Mouse (Mus musculus) CH12.LX (cell line): ENCODE measurements around the gene Zbtb34.

ENCODE experiments used
- CHD1 ChIP-seq: IDR thresholded peaks from 2 replicates; pipeline ENCODE4 v1.6.1; 2012; ENCODE audit warnings: low read depth, low read length, improper control_type of control experiment, inconsistent platforms
- CTCF ChIP-seq, 2 experiments: IDR thresholded peaks in 1 of 2; conservative IDR thresholded peaks in 1 of 2; 2 replicates each; pipeline ENCODE4 v1.5.1; 2011 to 2012; ENCODE audit warnings: low read depth in 2 of 2, low read length in 2 of 2, improper control_type of control experiment in 1 of 2, inconsistent platforms in 1 of 2, mild to moderate bottlenecking in 1 of 2, moderate library complexity in 1 of 2
- E2F4 ChIP-seq: IDR thresholded peaks from 2 replicates; pipeline ENCODE4 v1.6.1; 2011; ENCODE audit warnings: low read depth, low read length, improper control_type of control experiment; ENCODE audit not compliant: insufficient replicate concordance
- EP300 ChIP-seq: IDR thresholded peaks from 2 replicates; pipeline ENCODE4 v1.6.1; 2011; ENCODE audit warnings: low read length, improper control_type of control experiment
- KAT2A ChIP-seq: IDR thresholded peaks from 2 replicates; pipeline ENCODE4 v1.6.1; 2012; ENCODE audit warnings: low read length, improper control_type of control experiment, inconsistent platforms; ENCODE audit not compliant: insufficient replicate concordance
- NRF1 ChIP-seq: IDR thresholded peaks from 2 replicates; pipeline ENCODE4 v1.6.1; 2014; ENCODE audit warnings: low read depth, mild to moderate bottlenecking, inconsistent platforms, low read length, improper control_type of control experiment, moderate library complexity
- ZC3H11A ChIP-seq: IDR thresholded peaks from 2 replicates; pipeline ENCODE4 v1.6.1; 2012; ENCODE audit warnings: low read depth, mild to moderate bottlenecking, inconsistent platforms, low read length, improper control_type of control experiment

DNA sequence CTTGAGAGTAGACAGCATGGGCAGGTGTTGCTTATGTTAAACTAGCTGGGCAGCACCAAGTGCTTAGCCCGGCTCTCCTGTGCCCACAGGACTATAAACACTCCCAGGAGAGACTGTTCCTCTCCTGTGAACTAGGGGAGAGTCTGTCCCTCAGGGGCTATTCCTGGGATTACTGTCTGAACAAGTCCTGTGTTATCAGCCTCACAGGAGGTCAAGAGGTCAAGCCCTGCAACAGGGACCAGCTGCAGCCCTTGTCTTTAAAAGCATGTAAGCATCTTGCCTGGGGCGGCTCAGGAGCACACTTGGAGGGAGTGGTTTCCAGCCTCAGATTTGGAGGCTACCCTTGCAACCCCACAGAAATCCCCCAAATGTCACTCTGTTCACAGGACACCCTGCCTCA lies 7.3 kb upstream of the Zbtb34 start:
- TF ChIP-seq EP300 (no peak), ZC3H11A (no peak), CTCF (conservative IDR thresholded peaks at IDR 0.05 in 1 of 2, IDR thresholded peaks at IDR 0.05 in 1 of 2; ENCODE audit: low read depth in 2 of 2, low read length in 2 of 2) (no peak), NRF1 (no peak), E2F4 (no peak), CHD1 (no peak), KAT2A (no peak)
